Mouse (Mus musculus): ENCODE data around the gene Hivep1. TPM values are rescaled to one million over a fixed set of nuclear protein-coding genes. Genes with fewer than 3 reads are reported as not detected.

The Hivep1 gene
- 10 to 100 TPM; 21.0 to 26.3 (median 25.3) TPM for total RNA-seq (2022)

- peak; percentile 60 for DNase-seq (ENCODE audit: low spot score)
These were observed at the start of gene Hivep1 for GRCm38 (mm10) chr13:42051961-42052695. Gene Hivep1 (plus strand): TSS chr13:42052021.

DNA sequence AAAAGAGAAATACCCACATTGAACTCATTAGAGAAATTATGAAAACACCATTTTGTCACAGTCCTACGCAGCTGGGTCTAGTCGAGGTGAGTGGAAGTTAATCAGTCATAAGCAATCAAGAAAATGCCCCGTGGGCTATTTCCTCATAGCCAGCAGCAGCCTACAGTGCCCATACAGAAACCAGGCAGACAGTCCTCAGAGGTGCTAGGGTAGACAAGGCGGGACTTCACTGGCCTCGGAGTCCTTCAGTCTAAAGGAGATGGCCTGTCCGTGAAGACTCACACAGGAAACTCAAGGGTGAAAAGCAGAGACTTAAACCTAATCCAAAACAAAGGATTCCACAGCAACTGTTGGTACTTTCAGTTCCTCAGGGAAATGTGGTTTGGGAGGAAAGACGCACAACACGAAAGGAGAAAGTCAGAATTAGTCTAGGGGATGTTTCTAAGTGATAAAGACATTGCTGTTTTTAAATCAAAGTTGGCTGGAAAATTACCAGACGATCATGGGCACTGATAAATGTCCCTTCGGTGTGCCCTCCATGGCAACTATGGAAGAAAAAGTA, 36.3 kb upstream of the Hivep1 start:
- DNase-seq (ENCODE audit: low spot score): peak; percentile 13

DNA sequence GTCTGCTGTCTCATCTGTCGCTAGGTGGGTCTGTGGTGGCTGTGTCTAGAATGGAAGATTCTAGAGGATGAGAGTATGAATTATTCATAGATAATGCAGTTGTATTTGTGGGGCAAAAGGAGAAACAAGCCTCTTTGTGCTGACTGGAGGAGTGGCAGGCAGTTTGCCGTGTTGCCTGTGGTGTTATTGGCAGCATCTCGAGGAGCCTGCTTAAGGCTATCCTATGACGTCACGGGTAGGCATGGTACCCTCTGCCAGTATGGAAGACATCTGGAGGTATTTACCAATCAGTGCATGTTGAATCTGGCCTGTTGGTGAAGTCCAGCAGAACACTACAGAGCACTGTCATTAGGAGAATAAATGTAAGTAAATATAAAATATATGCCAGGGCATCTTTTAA, 35.6 kb upstream of the Hivep1 start:
- DNase-seq (ENCODE audit: low spot score): no peak

- DNase-seq (ENCODE audit: low spot score): no peak
These were observed 33.5 kb upstream of the Hivep1 start for GRCm38 (mm10) chr13:42018356-42018755.

GRCm38 (mm10) chr13:42041203-42041602, 10.6 kb upstream of the Hivep1 start:
- no peak for DNase-seq (ENCODE audit: low spot score)

GRCm38 (mm10) chr13:42043431-42043830, 8.4 kb upstream of the Hivep1 start:
- no peak for DNase-seq (ENCODE audit: low spot score)

GRCm38 (mm10) chr13:42048991-42049773, 2.6 kb upstream of the Hivep1 start:
- DNase-seq (ENCODE audit: low spot score): peak; percentile 74

DNA sequence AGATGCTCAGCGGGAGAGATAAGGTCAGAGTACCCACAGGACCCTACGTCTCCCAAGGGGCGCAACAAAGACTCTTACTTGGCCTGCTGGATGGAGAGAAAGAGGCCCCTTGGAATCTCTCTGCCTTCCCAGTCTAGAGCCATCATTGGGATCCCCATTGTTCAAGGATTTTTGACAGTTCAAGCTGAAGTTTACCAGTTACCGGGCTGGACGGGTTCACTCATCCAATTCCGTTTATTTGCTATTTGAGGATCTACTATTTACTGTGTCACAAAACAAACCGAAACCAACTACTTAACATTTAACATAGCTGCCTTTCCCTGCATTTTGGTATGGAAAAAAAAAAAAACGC, 2.1 kb upstream of the Hivep1 start:
- no peak for DNase-seq (ENCODE audit: low spot score)

GRCm38 (mm10) chr13:42050160-42050559, 1.7 kb upstream of the Hivep1 start:
- peak; percentile 20 for DNase-seq (ENCODE audit: low spot score)

DNA sequence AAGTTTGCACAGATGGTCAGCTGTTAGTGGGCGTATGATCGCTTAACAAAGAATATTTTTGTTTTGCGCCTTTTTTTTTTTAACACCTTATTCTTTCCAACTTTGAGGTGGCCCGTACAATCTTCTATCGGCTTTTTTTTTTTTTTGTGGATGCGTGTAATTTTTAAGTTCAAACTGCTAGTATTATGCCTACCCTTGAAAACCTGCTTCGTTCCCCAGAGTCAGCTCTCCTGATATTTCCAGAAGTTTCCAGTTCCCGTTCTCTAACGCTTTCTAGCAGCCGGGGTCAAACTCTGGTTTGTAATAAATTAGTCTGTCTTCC, 980 bp upstream of the Hivep1 start:
- no peak for DNase-seq (ENCODE audit: low spot score)

DNA sequence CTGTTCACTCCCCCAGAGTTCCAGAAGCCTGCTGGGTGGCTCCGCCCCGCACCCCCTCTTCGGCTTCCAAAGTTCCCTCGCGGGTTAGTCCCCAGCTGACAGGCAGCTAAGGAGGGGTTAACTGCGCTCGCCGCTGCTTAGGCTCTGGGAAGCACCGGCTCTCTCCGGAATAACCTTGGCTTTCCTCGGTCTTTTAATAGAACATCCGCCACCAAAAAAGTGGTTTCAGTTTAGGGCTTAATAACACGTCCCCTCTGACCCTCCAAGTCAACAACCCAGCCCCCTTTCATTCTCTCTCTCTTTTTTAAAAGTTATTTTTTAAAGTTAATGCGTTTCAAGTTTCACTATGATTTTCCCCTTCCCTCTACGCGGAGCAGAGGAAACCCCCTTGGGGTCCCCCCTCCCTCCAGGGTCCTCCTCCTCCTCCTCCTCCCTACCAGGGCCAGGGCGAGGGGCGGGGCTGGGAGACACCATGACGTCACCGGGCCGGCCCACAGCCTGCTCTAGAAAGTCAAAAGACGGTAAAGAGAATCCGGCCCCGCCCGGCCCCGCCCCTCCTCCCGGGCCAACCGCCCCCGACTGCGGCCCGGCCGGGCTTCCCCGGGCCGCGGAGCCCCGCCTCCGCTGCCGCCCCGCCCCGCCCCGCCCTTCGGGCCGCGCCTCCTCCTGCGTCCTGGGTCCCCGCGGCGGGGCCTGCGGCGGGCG, 467 bp upstream of the Hivep1 start:
- DNase-seq (ENCODE audit: low spot score): peak; percentile 97

DNA sequence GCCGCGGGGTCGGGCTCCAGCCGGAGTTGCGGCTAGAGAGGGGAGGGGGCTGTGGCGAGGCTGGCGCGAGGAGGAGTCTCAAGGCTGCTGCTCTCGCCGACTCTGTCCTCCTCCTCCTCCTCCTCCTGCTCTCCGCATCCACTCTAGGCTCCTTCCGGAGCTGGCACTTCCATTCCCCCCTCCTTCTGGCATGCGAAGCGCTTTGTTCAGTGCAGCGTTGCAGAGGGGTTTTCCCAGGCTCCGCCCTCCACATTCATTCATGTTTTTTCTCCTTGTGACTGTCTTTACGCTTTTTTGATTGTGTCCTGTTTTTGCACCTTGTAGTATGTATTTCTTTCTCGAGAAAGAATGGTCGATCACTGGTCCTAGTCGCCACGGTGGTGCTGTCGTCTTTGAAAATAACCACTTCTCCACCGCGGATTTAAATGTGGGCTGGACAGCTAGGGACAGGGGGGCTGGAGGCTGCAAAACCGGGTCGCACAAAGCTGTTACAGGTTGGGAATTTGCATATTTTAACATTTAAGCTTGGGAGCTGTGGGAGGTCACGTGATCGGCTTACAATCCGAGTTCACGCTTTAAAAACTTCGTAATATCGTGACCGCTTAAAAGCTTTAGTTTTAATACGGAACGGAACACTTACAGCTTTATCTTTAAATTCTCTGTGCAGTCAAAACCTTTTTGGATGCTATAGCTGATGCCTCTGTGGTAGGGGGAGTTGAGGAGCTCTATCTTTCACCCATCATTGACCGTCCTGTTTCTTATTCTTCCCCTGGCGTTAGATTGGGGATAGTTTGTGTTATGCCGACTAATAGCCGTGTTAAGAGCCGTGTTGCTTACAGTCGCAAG, 1.1 kb downstream of the Hivep1 start:
- peak; percentile 63 for DNase-seq (ENCODE audit: low spot score)

DNA sequence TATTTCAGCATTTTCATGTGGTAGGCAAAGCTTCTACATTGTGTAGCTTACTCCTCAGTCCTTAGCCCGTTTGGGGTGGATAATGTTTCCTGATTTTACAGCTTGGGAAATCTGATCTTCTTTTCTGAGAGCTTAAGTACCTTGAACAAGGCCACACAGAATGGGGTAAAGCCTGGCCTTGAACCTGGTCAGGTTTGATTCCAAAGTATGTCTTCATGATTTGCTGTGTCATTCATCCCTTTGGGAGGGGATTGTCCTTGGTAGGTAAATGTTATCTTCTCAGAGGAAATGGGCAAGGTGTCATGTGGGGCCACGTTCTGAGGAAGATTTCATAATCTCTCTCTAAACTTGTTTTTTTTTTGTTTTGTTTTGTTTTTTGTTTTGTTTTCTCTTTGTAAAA, 1.8 kb downstream of the Hivep1 start:
- DNase-seq (ENCODE audit: low spot score): no peak

- DNase-seq (ENCODE audit: low spot score): no peak
These were observed 2.3 kb downstream of the Hivep1 start for GRCm38 (mm10) chr13:42054138-42054537.

- no peak for DNase-seq (ENCODE audit: low spot score)
These were observed 5.0 kb downstream of the Hivep1 start for GRCm38 (mm10) chr13:42056712-42057332.

DNA sequence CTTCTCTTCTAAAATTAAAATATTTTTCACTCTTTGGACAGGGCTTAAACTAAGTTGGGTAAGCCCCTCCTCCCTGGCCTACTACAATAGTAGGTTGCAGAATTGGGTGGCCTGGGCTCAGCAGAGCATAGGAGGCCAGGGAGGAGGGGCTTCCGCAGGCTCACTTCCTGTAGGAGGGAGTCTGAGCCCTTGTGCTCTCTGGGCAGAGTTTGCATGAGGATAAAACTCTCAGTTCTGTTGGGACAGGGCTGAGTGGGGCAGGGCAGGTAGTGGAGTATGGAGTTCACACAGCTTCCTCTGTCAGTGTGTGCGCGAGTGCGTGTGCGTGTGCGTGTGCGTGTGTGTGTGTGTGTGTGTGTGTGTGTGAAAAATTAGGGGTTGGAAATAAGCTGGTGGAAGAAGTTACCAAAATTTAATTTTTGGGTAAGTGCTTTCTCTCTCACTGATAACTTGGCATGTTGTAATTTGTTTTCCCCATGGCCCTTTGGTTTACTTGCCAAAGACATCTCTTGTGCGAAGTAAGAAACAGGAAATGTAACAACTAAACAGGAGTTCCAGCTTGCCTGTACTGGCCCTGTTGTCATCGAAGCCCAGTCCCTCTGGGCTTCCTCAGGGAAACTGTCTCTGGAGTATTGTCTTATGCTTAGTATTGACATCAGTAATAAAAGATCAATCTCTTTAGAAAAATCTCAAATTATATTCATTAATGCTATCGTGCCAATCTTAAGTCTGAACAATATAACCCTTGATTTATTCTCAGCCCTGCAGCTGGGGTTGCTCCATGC, 9.2 kb downstream of the Hivep1 start:
- DNase-seq (ENCODE audit: low spot score): peak; percentile 12

DNA sequence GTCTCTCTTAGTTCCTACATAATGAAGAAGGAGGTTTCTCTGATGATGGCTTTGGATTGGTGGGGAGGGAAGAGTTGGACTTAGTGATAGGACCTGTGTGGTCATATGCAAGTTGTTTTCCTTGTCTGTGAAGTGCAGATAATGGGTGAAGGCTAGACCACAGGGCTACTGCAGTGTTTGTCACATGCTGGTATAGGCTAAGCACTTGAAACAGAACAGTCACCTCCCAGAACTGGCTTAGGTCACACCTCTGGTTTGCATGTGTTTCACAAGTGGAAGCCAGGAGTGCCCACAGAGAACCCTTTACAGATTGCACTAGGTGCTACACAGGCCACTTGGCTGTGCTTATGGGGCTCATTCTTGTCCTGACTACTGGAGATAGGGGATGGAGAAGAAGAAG, 12.4 kb downstream of the Hivep1 start:
- DNase-seq (ENCODE audit: low spot score): no peak

GRCm38 (mm10) chr13:42070236-42070635, 18.4 kb downstream of the Hivep1 start:
- DNase-seq (ENCODE audit: low spot score): no peak

- DNase-seq (ENCODE audit: low spot score): no peak
These were observed 19.2 kb downstream of the Hivep1 start for GRCm38 (mm10) chr13:42071011-42071410.

DNA sequence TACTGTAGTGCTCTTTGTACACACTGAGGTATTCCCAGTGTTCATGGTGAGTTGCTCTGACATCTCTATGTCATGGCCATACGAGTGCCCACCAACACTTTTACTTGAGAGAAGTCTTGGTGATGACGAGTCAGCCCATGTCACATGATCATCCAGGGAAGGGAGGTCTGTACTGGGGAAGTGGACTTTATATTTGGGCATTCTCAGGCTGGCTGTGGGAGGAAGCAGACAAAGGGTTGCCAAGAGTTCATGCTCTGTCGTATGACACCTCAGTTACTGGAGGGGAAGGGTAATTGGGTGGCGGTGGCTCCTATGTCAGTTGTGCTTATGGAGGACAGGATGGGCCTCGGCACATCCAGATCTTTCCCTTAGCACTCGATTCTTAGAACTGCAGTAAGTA, 21.5 kb downstream of the Hivep1 start:
- DNase-seq (ENCODE audit: low spot score): no peak

Measured in heart, adult 8-10 months (tissue).